Mouse (Mus musculus): ENCODE data around the gene Tspan18. TPM values are rescaled to one million over a fixed set of nuclear protein-coding genes. Genes with fewer than 3 reads are reported as not detected.

The Tspan18 gene
- polyA plus RNA-seq, 1 experiment from 2014 or later, result 34.5 TPM

DNA sequence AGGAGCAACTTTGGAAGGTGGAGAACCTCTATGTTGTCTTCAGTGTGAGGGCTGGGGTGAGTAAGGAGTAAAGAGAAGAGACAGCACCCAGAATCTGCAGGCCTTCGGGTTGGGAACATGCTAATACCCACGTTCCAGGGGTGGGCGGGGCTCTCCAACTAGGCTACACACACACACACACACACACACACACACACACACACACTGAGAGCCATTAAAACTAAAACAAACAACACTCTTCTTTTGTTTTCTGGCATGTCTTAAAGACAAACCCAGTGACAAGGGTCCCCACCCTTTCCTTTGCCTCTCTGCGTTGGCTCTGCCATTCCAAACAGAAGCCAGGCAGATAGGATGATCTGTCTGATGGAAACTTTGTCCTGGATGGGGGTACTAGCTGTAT lies 2.0 kb downstream of the Tspan18 start:
- Histone ChIP-seq H3K27me3 (replicated peaks; ENCODE audit: control insufficient read depth, insufficient read depth, low read length) (no peaks in the 10 kb centered on the region), H3K9ac (ENCODE audit: low read depth, low read length) (no peak overlapping the region), H3K4me2 (ENCODE audit: low read depth, low read length) (peak overlapping the region; percentile 100), H3K4me1 (ENCODE audit: control insufficient read depth, insufficient read depth, low read length) (no peaks in the 10 kb centered on the region; the same call in none of the 2 replicates), H3K4me3 (ENCODE audit: low read depth, low read length) (peak overlapping the region; percentile 63; the same call in 1 of the 2 replicates), H3K9me3 (ENCODE audit: control insufficient read depth, low read length) (no peaks in the 10 kb centered on the region), H3K27ac (replicated peaks; ENCODE audit: low read depth, low read length) (no peak overlapping the region), H3K36me3 (ENCODE audit: control insufficient read depth, insufficient read depth, low read length) (no peaks in the 10 kb centered on the region)
- DNase-seq (ENCODE audit: low spot score), result no peak
- WGBS, result 74% methylated on average over 1 of the region's 4 CpGs
- no peak for ATAC-seq (ENCODE audit: low read depth)

DNA sequence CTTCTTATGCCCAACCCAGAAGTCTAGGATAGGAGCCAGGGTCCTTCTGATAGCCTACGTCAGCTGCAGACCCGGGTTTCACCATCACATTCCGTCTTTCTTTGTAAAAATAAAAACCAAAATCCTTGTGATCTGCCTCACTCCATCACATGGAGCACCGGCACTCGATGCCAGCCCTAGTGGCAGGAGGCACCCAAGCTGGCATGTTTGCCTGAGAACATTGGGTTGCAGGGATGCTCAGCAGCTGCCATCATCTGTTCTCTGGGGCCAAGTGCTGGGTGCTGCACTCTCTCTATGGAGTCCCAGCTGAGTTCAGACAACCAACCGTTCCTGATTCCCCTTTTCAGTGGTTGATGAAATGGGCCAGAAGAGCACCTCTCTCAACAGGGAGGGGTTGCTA lies 3.2 kb downstream of the Tspan18 start:
- ATAC-seq (ENCODE audit: low read depth), result no peak
- Histone ChIP-seq H3K4me2 (ENCODE audit: low read depth, low read length) (peak overlapping the region; percentile 100; the same call in 1 of the 2 replicates), H3K9ac (ENCODE audit: low read depth, low read length) (no peak overlapping the region), H3K27ac (replicated peaks; ENCODE audit: low read depth, low read length) (no peak overlapping the region), H3K4me3 (ENCODE audit: low read depth, low read length) (no peak overlapping the region), H3K4me1 (ENCODE audit: control insufficient read depth, insufficient read depth, low read length) (no peaks in the 10 kb centered on the region; the same call in none of the 2 replicates), H3K36me3 (ENCODE audit: control insufficient read depth, insufficient read depth, low read length) (no peaks in the 10 kb centered on the region), H3K9me3 (ENCODE audit: control insufficient read depth, low read length) (no peaks in the 10 kb centered on the region), H3K27me3 (replicated peaks; ENCODE audit: control insufficient read depth, insufficient read depth, low read length) (no peaks in the 10 kb centered on the region)
- WGBS, result 85% methylated on average over 6 of the region's 6 CpGs
- DNase-seq (ENCODE audit: low spot score), result no peak

DNA sequence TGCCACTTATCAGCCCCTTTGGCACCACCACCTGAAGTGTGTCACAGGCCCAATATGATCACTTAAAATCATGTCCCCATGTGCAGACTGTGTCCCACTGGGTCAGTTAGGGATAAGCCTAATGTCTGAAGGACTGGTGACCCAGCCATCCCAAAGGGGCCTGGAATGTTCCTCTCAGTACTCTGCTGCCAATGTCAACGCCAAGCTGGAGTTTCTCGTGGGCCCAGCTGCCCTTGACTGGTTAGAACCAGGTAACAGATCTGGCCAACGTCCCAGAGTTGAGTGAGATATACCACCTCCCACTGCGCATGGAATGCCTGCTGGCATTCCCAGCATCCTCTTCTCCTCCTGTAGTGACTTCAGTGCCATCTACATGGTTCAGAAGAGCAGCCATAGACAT lies 5.2 kb downstream of the Tspan18 start:
- Histone ChIP-seq H3K4me1 (ENCODE audit: control insufficient read depth, insufficient read depth, low read length) (peaks cover 10% of the 10 kb centered on the region), H3K27ac (replicated peaks; ENCODE audit: low read depth, low read length) (no peak overlapping the region), H3K27me3 (replicated peaks; ENCODE audit: control insufficient read depth, insufficient read depth, low read length) (no peaks in the 10 kb centered on the region), H3K36me3 (ENCODE audit: control insufficient read depth, insufficient read depth, low read length) (no peaks in the 10 kb centered on the region), H3K4me3 (ENCODE audit: low read depth, low read length) (no peak overlapping the region), H3K9me3 (ENCODE audit: control insufficient read depth, low read length) (no peaks in the 10 kb centered on the region), H3K4me2 (ENCODE audit: low read depth, low read length) (no peak overlapping the region), H3K9ac (ENCODE audit: low read depth, low read length) (no peak overlapping the region)
- DNase-seq (ENCODE audit: low spot score) (no peak), ATAC-seq (ENCODE audit: low read depth) (no peak)
- 77% methylated on average over 4 of the region's 4 CpGs for WGBS

DNA sequence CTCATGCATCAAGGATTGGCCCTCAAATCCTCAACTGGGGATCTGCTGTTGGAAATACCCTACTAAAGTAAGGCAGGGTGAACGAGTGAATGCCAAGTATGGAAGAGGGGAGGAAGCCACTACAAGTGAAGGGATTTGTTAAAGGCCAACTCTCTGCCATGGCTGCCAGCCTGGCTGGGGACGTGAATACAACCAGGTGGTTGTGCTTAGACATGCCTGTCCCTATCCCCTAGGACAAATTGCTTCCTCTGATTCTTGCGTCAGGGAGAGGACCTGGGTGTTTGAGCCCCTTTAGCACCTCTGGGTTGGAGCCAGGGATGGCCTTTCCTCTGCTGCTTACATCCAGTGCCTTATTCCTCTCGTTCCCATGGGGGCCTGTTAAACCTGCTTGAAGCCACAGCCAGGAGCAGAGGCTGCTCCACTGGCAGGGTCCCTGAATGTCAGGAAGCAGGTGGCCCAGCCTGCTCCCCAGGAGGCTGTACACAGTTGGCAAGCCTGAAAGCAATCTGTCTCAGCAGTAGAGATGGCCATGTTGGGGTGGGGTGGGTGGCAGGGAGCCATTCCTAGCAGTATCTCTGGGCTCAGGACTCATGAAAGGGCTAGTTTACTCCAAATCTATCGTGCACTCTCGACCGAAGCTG lies 6.3 kb downstream of the Tspan18 start:
- 68% methylated on average over 6 of the region's 7 CpGs for WGBS

DNA sequence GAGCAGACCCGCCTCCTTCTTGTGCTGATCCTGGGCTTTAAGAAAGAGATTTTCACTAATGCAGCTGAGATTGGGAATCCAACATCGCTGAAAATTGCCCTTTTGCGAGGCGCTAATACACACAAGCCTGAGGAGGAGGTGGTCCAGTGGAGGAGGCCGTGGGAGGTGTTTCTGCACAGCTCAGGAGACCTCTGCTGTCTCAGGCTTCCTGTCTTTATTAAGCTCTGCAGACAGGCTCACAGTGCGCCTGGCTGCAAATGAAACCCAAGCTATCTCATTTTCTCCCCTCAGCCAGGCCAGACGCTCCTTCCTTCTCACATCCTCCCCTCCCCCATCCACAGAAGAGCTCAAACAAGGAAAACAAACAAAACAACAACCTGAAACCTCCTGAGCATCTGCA lies 9.6 kb downstream of the Tspan18 start:
- Histone ChIP-seq H3K9ac (ENCODE audit: low read depth, low read length) (no peak overlapping the region), H3K27ac (replicated peaks; ENCODE audit: low read depth, low read length) (no peak overlapping the region)
- WGBS, result 33% methylated on average over 7 of the region's 7 CpGs

More for the DNA sequence above, 6.3 kb downstream of the Tspan18 start:
- Histone ChIP-seq H3K27ac (replicated peaks; ENCODE audit: low read depth, low read length) (no peak overlapping the region), H3K9ac (ENCODE audit: low read depth, low read length) (no peak overlapping the region), H3K27me3 (replicated peaks; ENCODE audit: control insufficient read depth, insufficient read depth, low read length) (no peaks in the 10 kb centered on the region), H3K4me3 (ENCODE audit: low read depth, low read length) (no peak overlapping the region), H3K4me1 (ENCODE audit: control insufficient read depth, insufficient read depth, low read length) (peaks cover 10% of the 10 kb centered on the region), H3K9me3 (ENCODE audit: control insufficient read depth, low read length) (no peaks in the 10 kb centered on the region), H3K4me2 (ENCODE audit: low read depth, low read length) (no peak overlapping the region), H3K36me3 (ENCODE audit: control insufficient read depth, insufficient read depth, low read length) (no peaks in the 10 kb centered on the region)
- DNase-seq (ENCODE audit: low spot score), result peak; percentile 24
- ATAC-seq (ENCODE audit: low read depth), result no peak

DNA sequence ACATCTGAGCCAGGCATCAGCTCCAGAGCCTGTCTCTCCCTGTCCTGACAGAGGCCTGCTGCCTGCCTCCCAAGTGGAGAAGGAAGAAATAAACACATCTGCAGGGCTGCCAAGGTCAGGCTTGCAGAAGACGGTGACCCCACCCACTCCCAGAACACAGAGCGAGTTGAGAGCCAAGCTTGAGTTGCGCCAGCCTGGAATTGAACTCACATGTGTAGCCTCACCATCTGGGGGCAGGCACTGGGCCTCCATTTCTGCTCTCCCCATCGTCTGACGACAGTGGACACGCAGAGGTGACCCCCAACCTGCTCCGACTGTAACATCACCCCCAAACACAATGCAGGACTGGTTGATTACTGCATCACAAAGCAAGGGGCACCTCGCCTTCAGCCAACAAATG lies 12.4 kb downstream of the Tspan18 start:
- ATAC-seq (ENCODE audit: low read depth) (0 out of 2 replicates have a peak, but pooled peaks have one; percentile 14), DNase-seq (ENCODE audit: low spot score) (peak; percentile 50)
- Histone ChIP-seq H3K27me3 (replicated peaks; ENCODE audit: control insufficient read depth, insufficient read depth, low read length) (no peaks in the 10 kb centered on the region), H3K36me3 (ENCODE audit: control insufficient read depth, insufficient read depth, low read length) (no peaks in the 10 kb centered on the region), H3K4me3 (ENCODE audit: low read depth, low read length) (no peak overlapping the region), H3K27ac (replicated peaks; ENCODE audit: low read depth, low read length) (no peak overlapping the region; the same call in 1 of the 2 replicates), H3K4me1 (ENCODE audit: control insufficient read depth, insufficient read depth, low read length) (peaks cover 36% of the 10 kb centered on the region), H3K9ac (ENCODE audit: low read depth, low read length) (no peak overlapping the region), H3K9me3 (ENCODE audit: control insufficient read depth, low read length) (no peaks in the 10 kb centered on the region), H3K4me2 (ENCODE audit: low read depth, low read length) (no peak overlapping the region)
- 53% methylated on average over 8 of the region's 8 CpGs for WGBS

More for the DNA sequence above, 9.6 kb downstream of the Tspan18 start:
- Histone ChIP-seq H3K9me3 (ENCODE audit: control insufficient read depth, low read length) (no peaks in the 10 kb centered on the region), H3K4me2 (ENCODE audit: low read depth, low read length) (no peak overlapping the region), H3K27me3 (replicated peaks; ENCODE audit: control insufficient read depth, insufficient read depth, low read length) (no peaks in the 10 kb centered on the region), H3K4me3 (ENCODE audit: low read depth, low read length) (no peak overlapping the region), H3K36me3 (ENCODE audit: control insufficient read depth, insufficient read depth, low read length) (no peaks in the 10 kb centered on the region), H3K4me1 (ENCODE audit: control insufficient read depth, insufficient read depth, low read length) (peaks cover 25% of the 10 kb centered on the region)
- ATAC-seq (ENCODE audit: low read depth), result no peak
- peak; percentile 32 for DNase-seq (ENCODE audit: low spot score)

DNA sequence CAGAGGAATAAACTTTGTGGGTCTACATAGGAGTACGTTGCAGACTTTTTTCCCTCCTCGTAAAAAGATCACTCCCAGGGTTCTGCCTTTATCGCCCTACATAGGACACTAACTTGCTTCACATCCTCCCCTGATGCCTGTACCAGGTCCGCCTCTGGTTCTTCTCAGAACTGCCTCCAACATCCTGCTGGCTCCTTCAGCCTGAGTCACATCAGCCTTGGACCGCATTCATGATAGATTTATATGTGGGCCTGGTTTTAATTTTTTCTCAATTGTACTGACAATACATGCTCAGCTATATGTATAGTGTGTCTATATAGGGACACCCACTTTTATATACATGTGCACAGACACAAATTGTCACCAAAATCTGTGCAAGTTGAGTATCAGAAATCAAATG lies 14.0 kb downstream of the Tspan18 start:
- WGBS, result 72% methylated on average over 5 of the region's 5 CpGs
- Histone ChIP-seq H3K27me3 (replicated peaks; ENCODE audit: control insufficient read depth, insufficient read depth, low read length) (no peaks in the 10 kb centered on the region), H3K4me1 (ENCODE audit: control insufficient read depth, insufficient read depth, low read length) (peaks cover 36% of the 10 kb centered on the region), H3K27ac (replicated peaks; ENCODE audit: low read depth, low read length) (no peak overlapping the region), H3K36me3 (ENCODE audit: control insufficient read depth, insufficient read depth, low read length) (no peaks in the 10 kb centered on the region), H3K4me2 (ENCODE audit: low read depth, low read length) (no peak overlapping the region), H3K4me3 (ENCODE audit: low read depth, low read length) (no peak overlapping the region), H3K9me3 (ENCODE audit: control insufficient read depth, low read length) (no peaks in the 10 kb centered on the region), H3K9ac (ENCODE audit: low read depth, low read length) (no peak overlapping the region)
- ATAC-seq (ENCODE audit: low read depth), result no peak
- no peak for DNase-seq (ENCODE audit: low spot score)

DNA sequence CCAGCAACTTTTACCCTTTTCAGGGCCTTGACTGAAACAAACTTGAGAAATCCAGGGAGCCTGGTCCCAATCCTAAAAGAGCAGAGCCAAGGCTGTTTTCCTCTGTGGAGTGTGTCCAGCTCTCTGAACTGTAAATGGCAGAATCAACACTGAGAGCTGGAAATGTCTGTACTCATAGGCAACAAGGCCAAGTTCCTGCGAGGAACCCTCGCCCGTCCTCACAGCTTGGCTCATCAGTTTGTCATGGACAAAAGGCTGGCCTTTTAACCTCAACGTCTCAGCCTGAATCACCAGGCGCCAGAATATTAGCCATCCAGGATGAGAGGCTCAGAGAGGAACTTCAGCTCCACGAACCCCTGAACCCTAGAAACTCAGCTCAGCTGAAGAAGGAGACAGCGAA lies 14.7 kb downstream of the Tspan18 start:
- H3K36me3 ChIP-seq (ENCODE audit: control insufficient read depth, insufficient read depth, low read length), result no peaks in the 10 kb centered on the region
- no peak overlapping the region for H3K9ac ChIP-seq (ENCODE audit: low read depth, low read length)
- 67% methylated on average over 7 of the region's 7 CpGs for WGBS
- DNase-seq (ENCODE audit: low spot score) (no peak), ATAC-seq (ENCODE audit: low read depth) (no peak)
- no peak overlapping the region for H3K4me3 ChIP-seq (ENCODE audit: low read depth, low read length)
- H3K4me1 ChIP-seq (ENCODE audit: control insufficient read depth, insufficient read depth, low read length), result peaks cover 29% of the 10 kb centered on the region
- no peak overlapping the region for H3K27ac ChIP-seq (replicated peaks; ENCODE audit: low read depth, low read length)
- no peaks in the 10 kb centered on the region for H3K27me3 ChIP-seq (replicated peaks; ENCODE audit: control insufficient read depth, insufficient read depth, low read length)
- no peak overlapping the region for H3K4me2 ChIP-seq (ENCODE audit: low read depth, low read length)
- no peaks in the 10 kb centered on the region for H3K9me3 ChIP-seq (ENCODE audit: control insufficient read depth, low read length)

DNA sequence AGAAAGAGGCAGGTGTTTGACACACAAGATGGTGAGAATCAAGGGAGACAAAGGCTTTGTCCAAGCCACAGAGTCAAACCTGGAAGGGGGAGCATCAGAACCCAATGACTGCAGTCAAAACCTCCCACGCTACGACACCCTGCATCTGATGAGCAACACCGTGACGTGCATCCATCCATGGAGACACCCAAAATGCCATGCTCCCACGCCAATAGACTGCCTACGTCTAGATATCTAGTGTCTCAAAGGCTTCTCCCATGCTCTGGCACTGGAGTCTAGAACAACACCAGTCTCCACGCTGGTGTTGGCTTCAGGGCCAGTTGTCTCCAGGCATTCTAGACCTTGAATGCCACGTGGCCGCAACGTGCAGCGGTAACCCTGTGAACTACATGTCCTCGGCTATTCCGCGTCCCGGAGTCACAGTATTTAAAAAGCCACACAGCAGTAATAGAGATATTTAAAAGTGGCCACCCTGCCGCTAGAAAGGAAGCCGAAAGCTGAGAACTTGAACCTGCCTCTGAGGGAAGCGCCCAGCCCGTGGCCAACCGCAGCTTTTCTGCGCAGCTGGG lies 15.4 kb downstream of the Tspan18 start:
- 74% methylated on average over 21 of the region's 21 CpGs for WGBS
- no peaks in the 10 kb centered on the region for H3K9me3 ChIP-seq (ENCODE audit: control insufficient read depth, low read length)
- 0 out of 2 replicates have a peak, but pooled peaks have one; percentile 11 for ATAC-seq (ENCODE audit: low read depth)

More for the DNA sequence above, 15.4 kb downstream of the Tspan18 start:
- H3K27ac ChIP-seq (replicated peaks; ENCODE audit: low read depth, low read length), result no peak overlapping the region
- no peak overlapping the region for H3K9ac ChIP-seq (ENCODE audit: low read depth, low read length)
- no peaks in the 10 kb centered on the region for H3K27me3 ChIP-seq (replicated peaks; ENCODE audit: control insufficient read depth, insufficient read depth, low read length)
- peaks cover 31% of the 10 kb centered on the region for H3K4me1 ChIP-seq (ENCODE audit: control insufficient read depth, insufficient read depth, low read length)
- H3K4me2 ChIP-seq (ENCODE audit: low read depth, low read length), result no peak overlapping the region
- no peak overlapping the region for H3K4me3 ChIP-seq (ENCODE audit: low read depth, low read length)
- no peak for DNase-seq (ENCODE audit: low spot score)
- no peaks in the 10 kb centered on the region for H3K36me3 ChIP-seq (ENCODE audit: control insufficient read depth, insufficient read depth, low read length)

Data from embryonic facial prominence, embryonic 14.5 days (tissue).